Mouse (Mus musculus): Measurements from ENCODE around the gene Smchd1. TPM values are rescaled to one million over a fixed set of nuclear protein-coding genes. Genes with fewer than 3 reads are reported as not detected.
A peak's percentile ranks its signal among the peaks of the same experiment; 100 is the strongest.

Smchd1 gene
- total RNA-seq, 2 experiments from 2014 or later: 98.4 to 162 TPM

DNA sequence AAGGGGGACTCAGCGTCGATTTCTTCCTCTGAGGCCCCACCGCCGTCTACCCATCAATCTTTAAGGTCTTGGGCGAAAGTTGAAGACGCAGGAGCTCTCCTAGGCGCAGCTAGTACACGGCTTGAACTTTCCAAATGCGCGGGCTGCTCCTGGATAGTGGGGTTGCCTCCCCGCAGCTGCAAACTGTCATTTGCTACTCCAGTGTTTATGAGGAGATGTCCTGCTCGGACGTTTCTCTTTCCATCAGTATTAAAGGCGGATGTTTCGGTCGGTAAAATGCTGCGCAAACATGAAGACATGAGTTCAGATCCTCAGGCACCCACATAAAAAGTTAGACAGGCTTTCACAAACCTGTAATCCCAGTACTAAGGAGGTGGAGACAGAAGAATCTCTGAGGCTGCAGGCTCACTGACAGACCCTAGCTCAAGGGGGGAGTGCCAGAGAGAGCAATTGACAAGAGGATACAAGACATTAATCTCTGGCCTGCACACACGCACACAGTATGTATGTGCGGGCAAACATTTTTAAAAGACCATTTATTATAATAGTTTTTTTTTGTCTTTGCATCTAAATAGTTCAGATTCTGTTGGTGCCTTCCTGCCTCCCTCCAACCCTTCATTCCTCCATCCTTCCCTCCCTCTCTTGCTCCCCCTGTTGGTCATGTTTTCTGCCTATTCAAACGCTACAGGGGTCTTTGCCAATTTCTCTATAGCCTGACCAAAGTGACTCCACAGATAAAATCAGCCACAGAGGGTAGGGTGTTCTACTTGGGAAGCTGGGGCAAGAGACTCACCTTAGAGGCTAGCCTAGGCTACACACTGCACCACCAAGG lies 163.6 kb downstream of the Smchd1 start, which contains the start of gene Emilin2:
Emilin2 (minus strand) TSS at position 639 of the 832 bp plus-strand sequence.
- peak; percentile 54 for ATAC-seq (replicated peaks; ENCODE audit: poor library complexity, severe bottlenecking)

- peak; percentile 90 for ATAC-seq (replicated peaks; ENCODE audit: poor library complexity, severe bottlenecking)
Measured at GRCm38 (mm10) chr17:71310486-71311339, 164.4 kb downstream of the Smchd1 start.

GRCm38 (mm10) chr17:71309711-71310485 lies 165.2 kb downstream of the Smchd1 start:
- ATAC-seq (replicated peaks; ENCODE audit: poor library complexity, severe bottlenecking): peak; percentile 19; the same call in 1 of the 2 replicates

- ATAC-seq (replicated peaks; ENCODE audit: poor library complexity, severe bottlenecking): no peak
Measured at GRCm38 (mm10) chr17:71309141-71309540, 166.0 kb downstream of the Smchd1 start.

DNA sequence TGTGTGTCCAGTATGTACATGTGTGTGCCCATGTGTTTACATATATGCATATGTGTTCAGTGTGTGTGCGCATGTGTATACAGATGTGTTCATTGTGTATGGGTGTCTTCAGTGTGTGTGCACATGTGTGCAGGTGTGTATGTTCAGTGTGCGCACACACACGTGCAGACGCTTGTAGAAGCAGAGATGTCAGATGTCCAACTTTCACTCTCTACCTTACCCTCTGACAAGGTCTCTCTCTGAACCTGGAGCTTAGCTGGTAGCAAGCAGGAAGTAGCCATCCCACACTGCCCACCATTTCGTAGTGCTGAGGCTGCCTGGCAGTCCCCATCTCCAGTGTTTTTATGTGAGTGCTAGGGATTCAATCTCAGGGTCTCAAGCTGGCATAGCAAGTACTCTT lies 166.8 kb downstream of the Smchd1 start:
- ATAC-seq (replicated peaks; ENCODE audit: poor library complexity, severe bottlenecking): no peak

DNA sequence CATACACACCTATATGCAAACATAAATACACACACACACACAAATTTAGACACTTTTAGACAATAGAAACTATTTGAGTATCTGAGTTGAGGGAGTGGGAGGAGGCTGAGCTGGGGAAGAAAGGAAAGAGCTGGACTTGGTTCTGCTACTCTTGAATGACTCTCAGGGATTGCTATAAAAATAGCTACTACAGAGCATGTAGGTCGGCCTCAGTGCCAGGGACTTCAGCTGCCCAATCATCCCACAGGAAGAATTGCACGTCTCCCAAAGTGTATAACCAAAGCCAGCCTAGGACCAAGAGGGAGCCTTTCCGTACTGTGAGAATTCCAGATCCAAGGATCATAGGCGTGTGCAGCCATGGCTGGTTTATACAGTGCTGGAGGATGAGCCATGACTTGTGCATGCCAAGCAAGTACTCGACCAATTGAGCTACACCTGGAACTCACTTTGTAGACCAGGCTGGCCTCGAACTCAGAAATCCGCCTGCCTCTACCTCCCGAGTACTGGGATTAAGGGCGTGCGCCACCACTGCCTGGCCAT lies 167.8 kb downstream of the Smchd1 start:
- ATAC-seq (replicated peaks; ENCODE audit: poor library complexity, severe bottlenecking): no peak

DNA sequence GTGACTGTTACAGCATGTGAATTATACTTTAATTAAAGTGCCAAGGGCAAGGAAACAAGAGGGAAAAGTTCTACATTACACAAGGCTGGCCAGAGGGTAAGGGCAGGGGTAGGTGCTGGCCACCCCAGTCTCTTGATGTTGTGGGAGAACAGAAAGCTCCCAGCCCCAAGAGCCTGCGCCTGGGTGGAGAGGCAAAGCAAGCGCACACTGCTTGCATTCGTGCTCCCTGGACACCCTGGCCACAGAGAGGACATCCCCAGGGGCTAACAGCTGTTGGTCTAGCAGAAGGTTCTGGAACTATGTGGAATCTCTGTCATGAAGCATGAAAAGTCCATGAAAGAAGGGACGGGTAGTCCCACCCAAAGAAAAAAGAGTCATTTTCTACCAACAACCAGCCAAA lies 168.4 kb downstream of the Smchd1 start:
- no peak for ATAC-seq (replicated peaks; ENCODE audit: poor library complexity, severe bottlenecking)

DNA sequence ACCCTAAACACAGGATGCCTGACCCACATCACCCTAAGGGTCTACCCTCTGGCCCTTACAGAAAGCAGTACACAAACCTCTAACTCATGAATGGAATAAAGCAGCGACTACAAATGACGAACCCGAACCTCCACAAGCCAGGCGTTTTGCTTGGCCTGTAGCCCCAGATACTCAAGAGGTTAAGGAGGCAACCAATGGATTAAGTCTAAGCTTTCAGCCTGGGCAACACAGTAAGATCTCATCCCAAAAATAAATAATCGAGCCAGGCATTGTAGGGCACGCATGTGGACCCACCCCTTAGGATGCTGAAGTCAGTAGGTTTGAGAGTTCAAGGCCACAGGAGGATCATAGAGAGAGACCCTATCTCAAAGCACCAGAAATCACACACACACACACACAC lies 169.1 kb downstream of the Smchd1 start:
- ATAC-seq (replicated peaks; ENCODE audit: poor library complexity, severe bottlenecking): no peak

DNA sequence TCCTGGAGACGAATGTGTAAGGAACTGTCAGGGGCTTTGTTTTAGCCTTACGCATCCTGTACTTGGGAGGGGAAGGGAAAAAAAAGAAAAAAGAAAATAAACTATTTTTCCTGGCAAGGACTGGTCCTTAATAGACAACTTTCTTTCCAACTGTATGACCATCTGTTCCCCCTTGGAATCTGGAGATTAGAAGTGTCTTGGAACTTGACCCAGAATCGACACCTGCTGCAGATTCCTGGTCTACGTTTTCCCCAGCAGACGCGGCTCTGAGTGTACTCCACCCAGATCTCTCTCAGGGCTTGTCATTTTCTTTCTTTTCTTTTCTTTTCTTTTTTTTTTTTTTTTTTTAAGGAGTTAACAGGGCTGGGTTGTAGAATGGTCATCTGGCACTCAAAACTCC lies 171.7 kb downstream of the Smchd1 start:
- ATAC-seq (replicated peaks; ENCODE audit: poor library complexity, severe bottlenecking): no peak

DNA sequence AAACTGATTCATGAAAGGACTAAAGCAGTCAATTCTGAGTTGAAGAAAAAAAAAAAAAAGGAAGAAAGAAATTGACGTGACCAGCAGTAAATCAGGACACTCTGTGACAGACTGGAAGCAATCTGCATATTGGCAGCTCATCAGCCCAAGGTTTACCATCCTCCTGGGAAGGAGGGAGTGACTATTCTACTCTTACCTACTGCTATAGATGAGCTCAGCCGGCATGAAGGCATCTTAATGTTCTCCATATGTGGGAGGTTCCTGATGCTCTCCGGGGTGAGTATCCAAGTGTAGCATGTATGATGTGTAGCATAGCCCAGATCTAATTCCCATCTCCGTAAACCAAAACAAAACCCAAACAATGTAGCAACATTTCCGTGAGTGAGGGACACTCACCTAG lies 173.7 kb downstream of the Smchd1 start:
- no peak for ATAC-seq (replicated peaks; ENCODE audit: poor library complexity, severe bottlenecking)

- ATAC-seq (replicated peaks; ENCODE audit: poor library complexity, severe bottlenecking): peak; percentile 90
Measured at GRCm38 (mm10) chr17:71300338-71300737, 174.8 kb downstream of the Smchd1 start.

DNA sequence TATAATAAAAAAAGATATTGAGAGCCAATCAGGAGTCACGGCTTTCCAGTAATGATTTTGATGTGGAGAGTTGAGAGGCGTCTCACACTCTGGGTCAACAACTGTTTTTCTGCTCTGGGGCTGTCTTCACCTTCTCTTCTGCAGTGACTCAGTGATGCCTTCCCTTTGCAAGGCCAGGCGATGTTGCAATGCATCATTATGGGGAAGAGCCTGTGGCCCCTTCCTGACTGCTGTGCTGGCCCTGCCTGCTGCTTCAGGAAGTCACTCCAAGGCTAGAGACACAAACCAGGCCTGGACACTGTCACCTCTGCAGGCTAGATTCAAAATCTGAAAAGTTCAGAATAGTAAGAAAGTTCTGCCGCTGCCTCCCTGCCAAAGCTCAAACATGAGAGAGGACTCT lies 175.3 kb downstream of the Smchd1 start:
- ATAC-seq (replicated peaks; ENCODE audit: poor library complexity, severe bottlenecking): peak; percentile 93

DNA sequence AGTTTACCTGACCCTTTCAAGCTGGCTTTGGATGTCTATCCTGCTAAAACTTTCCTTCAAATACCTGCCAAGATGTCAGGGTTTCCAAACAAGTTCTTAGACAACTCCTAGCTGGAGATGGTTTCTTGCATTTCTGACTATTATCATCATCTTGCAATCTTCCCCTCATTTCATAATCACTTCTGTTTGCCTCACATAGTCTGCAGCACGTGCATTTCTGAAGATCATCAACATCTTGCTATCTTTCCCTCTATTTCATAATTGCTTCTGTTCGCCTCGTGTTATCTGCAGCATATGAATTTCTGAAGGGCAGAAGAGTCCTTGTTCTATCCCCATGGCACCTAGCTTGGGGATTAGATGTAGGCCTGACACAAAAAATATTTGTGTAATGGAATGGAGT lies 180.6 kb downstream of the Smchd1 start:
- ATAC-seq (replicated peaks; ENCODE audit: poor library complexity, severe bottlenecking): peak; percentile 90

Other genes starting within 250 kb of the Smchd1 start
- gene Emilin2, start 163.4 kb downstream of the Smchd1 start, total RNA-seq (2014; fragmentation: Nextera tagmentation): 14.3 and 19.0 TPM in 2 replicates
- 25.0 and 25.8 TPM in 2 replicates for gene Emilin2, start 163.4 kb downstream of the Smchd1 start, total RNA-seq (2017)
- 6.0 and 7.7 TPM in 2 replicates for gene Gm4707, start 15.4 kb downstream of the Smchd1 start, total RNA-seq (2014; fragmentation: Nextera tagmentation)
- gene Gm4707, start 15.4 kb downstream of the Smchd1 start, total RNA-seq (2017): 1.0 and 4.9 TPM in 2 replicates
- gene Ndc80, start 51.5 kb upstream of the Smchd1 start, total RNA-seq (2014; fragmentation: Nextera tagmentation): 23.1 and 24.6 TPM in 2 replicates
- gene Ndc80, start 51.5 kb upstream of the Smchd1 start, total RNA-seq (2017): 76.7 and 80.4 TPM in 2 replicates
- not detected in 2 replicates for gene Spdya, start 76.7 kb upstream of the Smchd1 start, total RNA-seq (2014; fragmentation: Nextera tagmentation)
- gene Spdya, start 76.7 kb upstream of the Smchd1 start, total RNA-seq (2017): 0.15 TPM in 1 of 2 replicates, not detected in the other
- 109 and 131 TPM in 2 replicates for gene Wdr43, start 140.6 kb upstream of the Smchd1 start, total RNA-seq (2014; fragmentation: Nextera tagmentation)
- 299 and 360 TPM in 2 replicates for gene Wdr43, start 140.6 kb upstream of the Smchd1 start, total RNA-seq (2017)
- not detected in 2 replicates for gene Togaram2, start 197.9 kb upstream of the Smchd1 start, total RNA-seq (2014; fragmentation: Nextera tagmentation)
- not detected in 2 replicates for gene Togaram2, start 197.9 kb upstream of the Smchd1 start, total RNA-seq (2017)

Data from granulocyte monocyte progenitor cell, adult 5-6 weeks (primary cell).